Mouse (Mus musculus) midbrain, embryonic 16.5 days (tissue): ENCODE data around the gene Ppig. TPM values are rescaled to one million over a fixed set of nuclear protein-coding genes. Genes with fewer than 3 reads are reported as not detected.

Experiments
- ATAC-seq: fragments of 200-750 bp; cut with Nextera tagmentation; 2 replicates; pipeline ENCODE4 v1.8.0; 2017; ENCODE audit warnings: moderate TSS enrichment
- H3K27ac ChIP-seq: fragments of 300-500 bp; sonication (generic); 2 replicates; pipeline ENCODE4 v1.5.1; 2014; ENCODE audit warnings: mild to moderate bottlenecking, low read length, mixed read lengths
- H3K27me3 ChIP-seq: fragments of 300-500 bp; sonication (generic); 2 replicates; pipeline ENCODE4 v1.6.1; 2014; ENCODE audit warnings: low read depth, low read length, mixed read lengths; ENCODE audit not compliant: control insufficient read depth, insufficient read depth
- H3K36me3 ChIP-seq: fragments of 300-500 bp; sonication (generic); 2 replicates; pipeline ENCODE4 v1.6.1; 2014; ENCODE audit warnings: mild to moderate bottlenecking, low read length, moderate library complexity, mixed read lengths; ENCODE audit not compliant: control insufficient read depth, insufficient read depth
- H3K4me1 ChIP-seq: fragments of 300-500 bp; sonication (generic); 2 replicates; pipeline ENCODE4 v1.6.1; 2014; ENCODE audit warnings: mild to moderate bottlenecking, low read length, mixed read lengths; ENCODE audit not compliant: control insufficient read depth, insufficient read depth
- H3K4me2 ChIP-seq: fragments of 300-500 bp; sonication (generic); 2 replicates; pipeline ENCODE4 v1.6.1; 2014; ENCODE audit warnings: mild to moderate bottlenecking, low read length, mixed read lengths
- H3K4me3 ChIP-seq: fragments of 300-500 bp; sonication (generic); 2 replicates; pipeline ENCODE4 v1.5.1; 2014; ENCODE audit warnings: low read depth, mild to moderate bottlenecking, low read length, moderate library complexity, mixed read lengths
- H3K9ac ChIP-seq: fragments of 300-500 bp; sonication (generic); 2 replicates; pipeline ENCODE4 v1.6.1; 2014; ENCODE audit warnings: low read depth, low read length, mixed read lengths
- H3K9me3 ChIP-seq: fragments of 300-500 bp; sonication (generic); replicated peaks from 2 replicates; pipeline ENCODE4 v1.6.1; 2014; ENCODE audit warnings: mild to moderate bottlenecking, low read length, mixed read lengths; ENCODE audit not compliant: control insufficient read depth, poor library complexity, severe bottlenecking
- WGBS: fragments of 180-500 bp; shearing (Covaris S2); extraction: QIAGEN DNeasy Blood & Tissue Kit; methylation state at CpG from one replicate; pipeline ENCODE4 v1.1.7; 2014; 5-methylcytosine and 5-hydroxymethylcytosine counted together
- polyA plus RNA-seq: library from polyadenylated mRNA; unstranded; fragments of >200 nt; fragmentation: Nextera tagmentation; extraction: Ambion mirVana; gene quantifications from 2 replicates; pipeline ENCODE4 v1.2.1, GENCODE M21; 2015

Gene Ppig
- polyA plus RNA-seq, 1 experiment from 2014 or later, result 135 TPM

- Histone ChIP-seq H3K4me2 (no peak overlapping the region), H3K4me3 (no peak overlapping the region), H3K9me3 (no peaks in the 10 kb centered on the region), H3K27me3 (no peaks in the 10 kb centered on the region), H3K27ac (no peak overlapping the region), H3K36me3 (no peaks in the 10 kb centered on the region), H3K9ac (no peak overlapping the region), H3K4me1 (peaks cover 5% of the 10 kb centered on the region)
- no peak for ATAC-seq
- 93% methylated on average over 1 of the region's 1 CpGs for WGBS
These were observed 3.2 kb upstream of the Ppig start for GRCm38 (mm10) chr2:69719121-69719520.

GRCm38 (mm10) chr2:69722650-69723518 lies 539 bp downstream of the Ppig start:
- Histone ChIP-seq H3K9ac (peak overlapping the region; percentile 90), H3K4me3 (peak overlapping the region; percentile 97), H3K27me3 (no peaks in the 10 kb centered on the region), H3K4me2 (peak overlapping the region; percentile 71), H3K4me1 (peaks cover 16% of the 10 kb centered on the region), H3K27ac (peak overlapping the region; percentile 92), H3K9me3 (no peaks in the 10 kb centered on the region), H3K36me3 (no peaks in the 10 kb centered on the region)
- ATAC-seq, result peak; percentile 98
- 0% methylated on average over 79 of the region's 91 CpGs for WGBS

- no peak for ATAC-seq
- H3K4me1 ChIP-seq, result peaks cover 16% of the 10 kb centered on the region
- no peaks in the 10 kb centered on the region for H3K27me3 ChIP-seq
- H3K4me2 ChIP-seq, result peak overlapping the region; percentile 71
- H3K27ac ChIP-seq, result peak overlapping the region; percentile 92
- under 1% methylated on average over 13 of the region's 13 CpGs for WGBS
- no peaks in the 10 kb centered on the region for H3K9me3 ChIP-seq
- H3K4me3 ChIP-seq, result peak overlapping the region; percentile 97
- no peaks in the 10 kb centered on the region for H3K36me3 ChIP-seq
- H3K9ac ChIP-seq, result peak overlapping the region; percentile 90
These were observed 1.1 kb downstream of the Ppig start for GRCm38 (mm10) chr2:69723519-69723825.

GRCm38 (mm10) chr2:69745091-69745490 lies 22.7 kb downstream of the Ppig start:
- Histone ChIP-seq H3K27ac (no peak overlapping the region), H3K9me3 (no peaks in the 10 kb centered on the region), H3K4me2 (no peak overlapping the region), H3K27me3 (no peaks in the 10 kb centered on the region), H3K4me1 (no peaks in the 10 kb centered on the region), H3K4me3 (no peak overlapping the region), H3K9ac (no peak overlapping the region), H3K36me3 (peaks cover 35% of the 10 kb centered on the region)
- WGBS, result 90% methylated on average over 1 of the region's 1 CpGs
- ATAC-seq, result no peak

- H3K27me3 ChIP-seq, result no peaks in the 10 kb centered on the region
- H3K4me2 ChIP-seq, result no peak overlapping the region
- H3K9ac ChIP-seq, result no peak overlapping the region
- WGBS, result 23% methylated on average over 5 of the region's 5 CpGs
- no peak overlapping the region for H3K27ac ChIP-seq
- ATAC-seq, result no peak
- no peaks in the 10 kb centered on the region for H3K36me3 ChIP-seq
- no peaks in the 10 kb centered on the region for H3K4me1 ChIP-seq
- no peaks in the 10 kb centered on the region for H3K9me3 ChIP-seq
- H3K4me3 ChIP-seq, result no peak overlapping the region
These were observed 38.6 kb downstream of the Ppig start for GRCm38 (mm10) chr2:69760980-69761379.

- Histone ChIP-seq H3K36me3 (no peaks in the 10 kb centered on the region), H3K4me2 (no peak overlapping the region), H3K27ac (no peak overlapping the region), H3K9me3 (no peaks in the 10 kb centered on the region), H3K4me3 (no peak overlapping the region), H3K27me3 (no peaks in the 10 kb centered on the region), H3K4me1 (no peaks in the 10 kb centered on the region), H3K9ac (no peak overlapping the region)
- ATAC-seq, result no peak
- 84% methylated on average over 4 of the region's 4 CpGs for WGBS
These were observed 41.0 kb downstream of the Ppig start for GRCm38 (mm10) chr2:69763340-69763739.

GRCm38 (mm10) chr2:69764716-69765115 lies 42.4 kb downstream of the Ppig start:
- ATAC-seq, result no peak
- Histone ChIP-seq H3K27ac (no peak overlapping the region), H3K4me3 (no peak overlapping the region), H3K27me3 (no peaks in the 10 kb centered on the region), H3K36me3 (no peaks in the 10 kb centered on the region), H3K9me3 (no peaks in the 10 kb centered on the region), H3K9ac (no peak overlapping the region), H3K4me1 (no peaks in the 10 kb centered on the region), H3K4me2 (no peak overlapping the region)
- 88% methylated on average over 1 of the region's 1 CpGs for WGBS

GRCm38 (mm10) chr2:69773331-69773730 lies 51.0 kb downstream of the Ppig start:
- Histone ChIP-seq H3K27ac (no peak overlapping the region), H3K36me3 (peaks cover 9% of the 10 kb centered on the region; the same call in 1 of the 2 replicates), H3K9ac (no peak overlapping the region), H3K4me2 (no peak overlapping the region), H3K4me1 (no peaks in the 10 kb centered on the region), H3K27me3 (no peaks in the 10 kb centered on the region), H3K4me3 (no peak overlapping the region), H3K9me3 (no peaks in the 10 kb centered on the region)
- ATAC-seq, result no peak
- 98% methylated on average over 3 of the region's 3 CpGs for WGBS

- no peak overlapping the region for H3K27ac ChIP-seq
- H3K9me3 ChIP-seq, result no peaks in the 10 kb centered on the region
- H3K27me3 ChIP-seq, result no peaks in the 10 kb centered on the region
- H3K4me2 ChIP-seq, result no peak overlapping the region
- H3K4me1 ChIP-seq, result no peaks in the 10 kb centered on the region
- 77% methylated on average over 7 of the region's 7 CpGs for WGBS
- no peak overlapping the region for H3K4me3 ChIP-seq
- ATAC-seq, result no peak
- H3K9ac ChIP-seq, result no peak overlapping the region
- peaks cover 9% of the 10 kb centered on the region; the same call in 1 of the 2 replicates for H3K36me3 ChIP-seq
These were observed 55.9 kb downstream of the Ppig start for GRCm38 (mm10) chr2:69777985-69778835.
